In the genomic region with DNA sequence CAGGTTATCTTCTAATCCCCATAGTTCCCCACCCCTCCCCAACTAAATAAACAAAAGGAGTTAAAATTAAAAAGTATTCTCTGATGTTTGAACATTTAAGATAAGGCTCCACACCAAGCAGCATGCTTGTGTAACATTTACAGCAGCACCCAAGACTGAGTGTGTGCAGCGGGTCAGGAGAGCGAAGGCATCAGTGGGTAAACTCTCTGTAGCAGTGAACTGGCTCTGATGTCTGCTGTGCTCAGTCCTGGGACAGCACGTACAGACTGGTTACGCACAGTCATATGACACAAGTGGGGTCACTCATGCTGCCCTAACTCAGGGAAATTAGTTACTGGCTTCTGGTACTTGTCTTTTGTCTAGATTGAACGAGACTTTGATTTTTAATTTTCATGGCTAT, we compare ENCODE assay signal across 23 mouse cellular contexts. TPM values are rescaled to one million over a fixed set of nuclear protein-coding genes. Genes with fewer than 3 reads are reported as not detected.
"Had no signal": no experiment of that assay in that cellular context is flagged by ENCODE, and none has a peak within 500 bp of the region (broad histone marks: within the 10 kb centered on the region; RNA-seq: fewer than 3 reads in every experiment).

No protein-coding gene starts in this region.

- H3K27ac ChIP-seq: limb, embryonic 12.5 days; limb, embryonic 15.5 days; lung, embryonic 15.5 days; midbrain, embryonic 10.5 days; midbrain, embryonic 13.5 days; neural tube, embryonic 13.5 days had no signal

- H3K4me2 ChIP-seq: limb, embryonic 12.5 days; limb, embryonic 15.5 days; lung, embryonic 15.5 days; midbrain, embryonic 13.5 days; neural tube, embryonic 13.5 days had no signal

- ATAC-seq: inflammation-experienced regulatory T-cells, adult 6 months; midbrain, embryonic 13.5 days; midbrain, embryonic 16.5 days had no signal

- DNase-seq: kidney, adult 18-20 months; kidney, adult 9 months; kidney, postnatal 14 days; kidney, postnatal 4 days; left cerebral cortex, postnatal 4 days; lung, adult 18-20 months; lung, postnatal 10 days; lung, postnatal 36 days; thymus, adult 2 months; thymus, postnatal 14 days; thymus, postnatal 4 days had no signal

- H3K9ac ChIP-seq: limb, embryonic 12.5 days; limb, embryonic 15.5 days; lung, embryonic 15.5 days; midbrain, embryonic 13.5 days; neural tube, embryonic 13.5 days had no signal

- H3K4me3 ChIP-seq: limb, embryonic 12.5 days; limb, embryonic 15.5 days; lung, embryonic 15.5 days; megakaryocyte, embryonic 14.5 days; midbrain, embryonic 10.5 days; midbrain, embryonic 13.5 days; myocyte; neural tube, embryonic 13.5 days had no signal

- H3K27me3 ChIP-seq: limb, embryonic 12.5 days; limb, embryonic 15.5 days; lung, embryonic 15.5 days; megakaryocyte, embryonic 14.5 days; midbrain, embryonic 13.5 days; neural tube, embryonic 13.5 days had no signal

- H3K9me3 ChIP-seq: limb, embryonic 12.5 days; limb, embryonic 15.5 days; lung, embryonic 15.5 days; megakaryocyte, embryonic 14.5 days; midbrain, embryonic 10.5 days; midbrain, embryonic 13.5 days; neural tube, embryonic 13.5 days had no signal

RNA-seq across cellular contexts. Expression of a gene that starts 31.5 kb away (rescaled TPM):
- polyA plus RNA-seq: inflammation-experienced regulatory T-cells, adult 6 months; limb, embryonic 12.5 days; limb, embryonic 15.5 days; lung, embryonic 15.5 days; midbrain, embryonic 13.5 days; midbrain, embryonic 16.5 days; myocyte; neural tube, embryonic 13.5 days; small intestine, adult 2 months; spleen, adult 2 months; thymus, adult 2 months had no signal

RNA-seq across cellular contexts. Expression of a gene that starts 48.2 kb away (rescaled TPM):
- polyA plus RNA-seq: inflammation-experienced regulatory T-cells, adult 6 months; midbrain, embryonic 10.5 days; midbrain, embryonic 16.5 days; myocyte; small intestine, adult 2 months had no signal
